Mouse (Mus musculus): ENCODE measurements around the gene Tssk1.

- TF ChIP-seq POLR2A (IDR thresholded peaks at IDR 0.05; ENCODE audit: low read depth, low read length), result 0 out of 2 replicates have a peak, but pooled peaks have one; percentile 19
- no peak for TF ChIP-seq CTCF (IDR thresholded peaks at IDR 0.05; ENCODE audit: borderline replicate concordance, insufficient read depth, low read length)
These were observed 34.6 kb downstream of the Tssk1 start for GRCm38 (mm10) chr16:17928627-17929104.

All from embryonic fibroblast, embryonic 13.5 days (primary cell).